ENCODE assay signal across 19 mouse cellular contexts in genomic region chr12:107134353-107134752, GRCm38 (mm10).
DNase-seq lines count a peak whose midpoint lies in the region; TF ChIP-seq lines count a peak whose summit lies in the region.
"Had no signal": no experiment of that assay in that cellular context is flagged by ENCODE, and none has a peak within 500 bp of the region (broad histone marks: within the 10 kb centered on the region; RNA-seq: fewer than 3 reads in every experiment).

No protein-coding gene starts in this region.

- H3K9me3 ChIP-seq in heart, embryonic 10.5 days = no peaks in the 10 kb centered on the region
- H3K9me3 ChIP-seq: embryonic facial prominence, embryonic 13.5 days; embryonic facial prominence, embryonic 15.5 days; forebrain, embryonic 10.5 days; forebrain, embryonic 12.5 days had no signal

- H3K36me3 ChIP-seq in heart, embryonic 10.5 days = no peaks in the 10 kb centered on the region
- H3K36me3 ChIP-seq in thymus, adult 2 months (ENCODE audit: control insufficient read depth, insufficient read depth, low read length) = no peaks in the 10 kb centered on the region
- H3K36me3 ChIP-seq: embryonic facial prominence, embryonic 13.5 days; embryonic facial prominence, embryonic 15.5 days; forebrain, embryonic 10.5 days; forebrain, embryonic 12.5 days had no signal

- H3K27me3 ChIP-seq in heart, embryonic 10.5 days (ENCODE audit: insufficient read depth, poor library complexity, severe bottlenecking) = no peaks in the 10 kb centered on the region
- no peaks in the 10 kb centered on the region for H3K27me3 ChIP-seq in thymus, adult 2 months (ENCODE audit: control insufficient read depth, insufficient read depth, low read length)
- H3K27me3 ChIP-seq: embryonic facial prominence, embryonic 13.5 days; embryonic facial prominence, embryonic 15.5 days; forebrain, embryonic 12.5 days had no signal

- WGBS in heart, embryonic 10.5 days = 77% methylated on average over 3 of the region's 3 CpGs
- WGBS in thymus, adult 2 months = 95% methylated on average over 3 of the region's 3 CpGs

- TF ChIP-seq POLR2A in thymus, adult 2 months (IDR thresholded peaks at IDR 0.05; ENCODE audit: control insufficient read depth, extremely low read depth, insufficient read depth, low read length, poor library complexity) = no peak

- peak; percentile 91 for DNase-seq in heart, adult 11 months
- DNase-seq in heart, postnatal 25 days (ENCODE audit: low spot score) = no peak
- peak; percentile 14 for DNase-seq in heart, adult 8-10 months (ENCODE audit: low spot score)
- DNase-seq in heart, embryonic 10.5 days (ENCODE audit: low spot score) = no peak
- DNase-seq in thymus, adult 2 months = no peak
- DNase-seq in thymus, adult 18-20 months = no peak
- DNase-seq: adrenal gland, adult 2 months; adrenal gland, postnatal 10 days; adrenal gland, postnatal 25 days; cerebellum, adult 11-12 months; cerebellum, adult 2 months; cerebellum, adult 9-10 months; cerebellum, postnatal 36 days; embryo, embryonic 11 days had no signal

- intact Hi-C loops in heart, postnatal 25 days (cut with DNase I) = no loop called here

- peaks cover 16% of the 10 kb centered on the region for H3K4me1 ChIP-seq in heart, embryonic 10.5 days
- H3K4me1 ChIP-seq in thymus, adult 2 months (replicated peaks; ENCODE audit: control insufficient read depth, insufficient read depth, low read length) = peaks cover 57% of the 10 kb centered on the region
- H3K4me1 ChIP-seq: embryonic facial prominence, embryonic 13.5 days; embryonic facial prominence, embryonic 15.5 days; forebrain, embryonic 10.5 days; forebrain, embryonic 12.5 days had no signal

- no peak overlapping the region for H3K27ac ChIP-seq in heart, embryonic 10.5 days
- H3K27ac ChIP-seq in thymus, adult 2 months (ENCODE audit: control insufficient read depth, insufficient read depth, low read length) = peak overlapping the region; percentile 79
- H3K27ac ChIP-seq: embryonic facial prominence, embryonic 13.5 days; embryonic facial prominence, embryonic 15.5 days; forebrain, embryonic 10.5 days; forebrain, embryonic 12.5 days had no signal

- no peak overlapping the region for H3K4me3 ChIP-seq in heart, embryonic 10.5 days
- H3K4me3 ChIP-seq in thymus, adult 2 months (ENCODE audit: control insufficient read depth, insufficient read depth, low read length) = no peak overlapping the region
- H3K4me3 ChIP-seq: embryonic facial prominence, embryonic 13.5 days; embryonic facial prominence, embryonic 15.5 days; erythroblast, embryonic 14.5 days; forebrain, embryonic 10.5 days; forebrain, embryonic 12.5 days had no signal

- TF ChIP-seq CTCF in thymus, adult 2 months (IDR thresholded peaks at IDR 0.05; ENCODE audit: borderline replicate concordance, control insufficient read depth, extremely low read depth, insufficient read depth, low read length, poor library complexity) = no peak

Comparison
In these comparisons a context has a peak if more than half of its experiments do, and no peak if none do; other contexts are left out.
1. DNase-seq: peak in heart, adult 11 months (single experiment) and heart, adult 8-10 months (single experiment); none in heart, postnatal 25 days (single experiment), heart, embryonic 10.5 days (single experiment), thymus, adult 2 months (single experiment) and thymus, adult 18-20 months (0 of 2).